Mouse (Mus musculus): ENCODE measurements at regions not wholly inside any gene's neighbourhood (a gene's known extent, or its start where the extent isn't known, plus 50 kb on each side); places are given as distances from the start of the nearest gene placed in this dataset.

GRCm38 (mm10) chr3:21937281-21938035, 139.0 kb upstream of the Tbl1xr1 start:
- ATAC-seq (ENCODE audit: extremely low read depth, insufficient number of reproducible peaks, low FRiP score, poor library complexity, severe bottlenecking): no peak

DNA sequence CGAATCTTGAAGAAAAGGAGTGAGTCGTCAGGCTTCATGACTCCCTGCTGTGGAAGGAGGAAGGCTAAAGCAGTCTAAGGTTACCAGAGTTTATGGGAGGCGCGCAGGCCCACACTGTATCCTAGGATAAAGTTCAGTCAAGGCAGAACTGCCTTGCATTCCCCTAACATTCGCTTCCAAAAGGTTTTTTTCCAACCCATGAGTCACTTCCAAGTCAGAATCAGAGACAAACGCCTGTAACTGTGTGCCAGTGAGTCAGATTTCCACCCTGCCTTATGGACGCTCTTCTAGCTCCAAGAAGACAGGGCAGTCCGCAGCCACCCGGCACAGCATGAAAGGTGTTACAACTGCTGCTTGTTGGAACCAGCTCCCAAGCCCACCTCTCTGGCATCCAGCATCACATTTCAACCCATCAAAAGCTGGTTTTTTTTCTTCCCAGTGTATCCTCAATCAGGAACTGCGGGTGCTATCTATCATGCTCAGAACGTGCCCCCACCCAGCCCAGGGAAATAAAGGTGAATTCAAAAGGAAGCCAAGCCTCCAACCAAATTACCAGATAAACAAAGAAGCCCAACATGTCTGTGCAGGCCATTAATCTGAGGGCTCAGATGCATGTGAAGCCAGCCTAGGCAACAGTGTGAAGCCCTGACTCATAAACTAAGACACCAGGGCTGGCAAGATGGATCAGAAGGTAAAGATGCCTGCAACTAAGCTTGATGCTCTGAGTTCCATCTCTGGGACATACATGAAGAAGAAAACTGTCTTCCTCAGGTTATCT, 138.2 kb upstream of the Tbl1xr1 start:
- no peak for ATAC-seq (ENCODE audit: extremely low read depth, insufficient number of reproducible peaks, low FRiP score, poor library complexity, severe bottlenecking)

DNA sequence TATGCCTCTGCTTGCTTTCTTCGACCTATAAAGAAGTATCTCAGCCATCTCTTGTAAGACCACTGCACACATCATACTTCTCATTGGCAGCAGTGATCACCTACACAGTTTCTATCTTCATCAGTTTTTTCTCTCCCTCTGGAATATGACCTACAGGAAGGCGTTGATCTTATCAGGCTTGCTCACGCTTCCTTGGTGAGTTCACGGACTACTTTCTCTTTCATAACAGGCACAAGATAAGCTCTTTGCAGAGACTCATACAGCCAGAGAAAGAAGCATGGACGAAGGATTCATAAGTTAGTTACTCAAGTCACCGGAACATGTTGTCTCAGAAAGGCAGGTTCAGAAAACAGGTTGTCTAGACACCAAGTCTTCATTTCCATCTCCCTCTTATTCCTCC, 136.7 kb upstream of the Tbl1xr1 start:
- no peak for ATAC-seq (ENCODE audit: extremely low read depth, insufficient number of reproducible peaks, low FRiP score, poor library complexity, severe bottlenecking)

DNA sequence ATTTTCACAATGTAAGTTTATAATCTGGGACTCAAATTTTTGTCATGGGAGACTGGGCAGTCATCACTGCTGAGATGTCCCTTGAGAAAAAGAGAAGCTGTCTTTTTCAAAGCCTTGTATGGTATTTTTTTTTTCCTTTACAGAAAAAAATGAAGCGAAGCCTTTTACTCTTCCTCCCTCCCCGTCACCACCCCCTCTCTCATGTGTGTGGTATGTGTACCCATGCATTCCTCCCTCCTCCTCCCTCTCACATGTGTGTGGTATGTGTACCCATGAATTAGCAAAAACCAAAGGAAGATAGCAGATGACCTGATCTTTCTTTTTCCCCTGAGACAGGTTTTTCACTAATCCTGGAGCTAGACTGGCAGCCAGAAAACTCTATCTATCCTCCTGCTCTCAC, 134.9 kb upstream of the Tbl1xr1 start:
- ATAC-seq (ENCODE audit: extremely low read depth, insufficient number of reproducible peaks, low FRiP score, poor library complexity, severe bottlenecking): peak; percentile 56; the same call in 1 of the 2 replicates

GRCm38 (mm10) chr3:21942912-21943311, 133.5 kb upstream of the Tbl1xr1 start:
- ATAC-seq (ENCODE audit: extremely low read depth, insufficient number of reproducible peaks, low FRiP score, poor library complexity, severe bottlenecking): peak; percentile 25; the same call in 1 of the 2 replicates

DNA sequence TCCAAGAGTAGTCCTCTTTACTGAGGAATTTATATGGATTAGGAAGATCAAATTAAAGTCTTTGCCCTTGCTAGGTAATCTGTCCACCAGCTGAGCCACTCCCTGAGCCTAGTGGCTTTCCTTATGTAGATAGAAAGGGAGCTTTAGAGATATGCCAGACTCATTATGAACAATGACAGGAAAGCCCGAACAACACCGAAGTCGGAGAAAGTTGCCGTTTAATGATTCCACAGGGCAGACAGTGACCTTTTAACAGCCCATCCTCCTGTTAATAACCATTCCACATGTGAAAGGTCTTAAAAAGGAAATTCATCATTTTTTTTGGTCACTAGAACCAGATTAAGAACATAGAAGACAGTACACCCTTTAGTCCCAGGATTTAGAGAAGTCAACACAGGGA, 130.7 kb upstream of the Tbl1xr1 start:
- no peak for ATAC-seq (ENCODE audit: extremely low read depth, insufficient number of reproducible peaks, low FRiP score, poor library complexity, severe bottlenecking)

DNA sequence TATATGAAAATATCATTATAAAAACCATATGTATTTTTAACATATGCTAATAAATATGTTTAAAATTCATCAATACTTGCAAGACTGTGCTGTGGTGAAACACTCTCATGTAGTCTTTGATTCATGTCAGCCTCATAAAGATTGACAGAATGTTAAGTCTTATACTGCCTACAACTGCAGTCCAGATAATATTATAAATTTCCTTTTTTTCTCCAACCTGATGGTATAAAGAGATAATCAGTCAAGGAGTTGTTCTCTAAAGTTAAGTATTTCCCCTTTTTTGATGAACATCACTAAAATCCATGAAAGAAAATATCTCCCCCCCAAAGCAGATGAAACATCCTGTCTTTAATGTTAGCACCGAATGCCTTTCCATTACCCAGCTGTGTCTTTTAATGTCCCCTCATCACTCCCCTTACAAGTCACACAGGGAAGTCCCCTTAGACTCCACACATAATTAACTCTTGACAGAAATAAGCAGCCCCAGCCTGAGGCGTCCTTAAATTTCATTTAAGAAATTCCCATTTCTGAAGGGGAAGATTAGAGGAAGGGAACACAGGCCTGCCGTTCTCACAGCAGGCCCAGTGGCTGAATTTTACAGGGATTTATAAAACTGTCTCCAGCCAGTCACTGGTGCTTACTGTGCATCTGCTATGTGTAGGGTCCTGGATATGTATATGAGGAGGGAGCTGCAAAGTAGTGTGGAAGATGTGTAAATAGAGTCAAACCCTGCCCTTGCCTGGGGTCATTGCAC, 129.0 kb upstream of the Tbl1xr1 start:
- ATAC-seq (ENCODE audit: extremely low read depth, insufficient number of reproducible peaks, low FRiP score, poor library complexity, severe bottlenecking): no peak

- ATAC-seq (ENCODE audit: extremely low read depth, insufficient number of reproducible peaks, low FRiP score, poor library complexity, severe bottlenecking): no peak
Observed at GRCm38 (mm10) chr3:21948074-21948659, 128.3 kb upstream of the Tbl1xr1 start.

GRCm38 (mm10) chr3:21949459-21949858, 127.0 kb upstream of the Tbl1xr1 start:
- ATAC-seq (ENCODE audit: extremely low read depth, insufficient number of reproducible peaks, low FRiP score, poor library complexity, severe bottlenecking): no peak

DNA sequence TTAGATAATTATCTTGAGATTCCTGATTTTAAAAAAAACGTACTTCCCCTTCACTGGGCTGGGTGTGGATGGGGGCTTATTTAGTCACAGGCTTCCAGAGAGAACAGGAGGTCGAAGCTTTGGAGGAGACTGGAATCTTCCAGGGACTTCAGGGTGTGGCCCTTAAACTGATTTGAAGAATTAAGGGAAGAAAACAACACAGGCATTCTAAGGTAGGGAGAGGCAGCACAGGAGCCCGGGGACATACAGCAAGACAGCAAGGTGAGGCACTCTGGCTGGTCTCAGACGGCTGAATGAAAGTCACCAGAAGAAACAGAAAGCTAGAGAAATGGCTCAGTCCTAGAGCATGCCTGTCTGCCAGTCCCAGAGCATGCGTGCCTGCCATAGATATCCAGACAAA, 125.9 kb upstream of the Tbl1xr1 start:
- ATAC-seq (ENCODE audit: extremely low read depth, insufficient number of reproducible peaks, low FRiP score, poor library complexity, severe bottlenecking): no peak

GRCm38 (mm10) chr3:21951446-21952285, 124.8 kb upstream of the Tbl1xr1 start:
- ATAC-seq (ENCODE audit: extremely low read depth, insufficient number of reproducible peaks, low FRiP score, poor library complexity, severe bottlenecking): peak; percentile 37; the same call in 1 of the 2 replicates

- peak; percentile 79 for ATAC-seq (ENCODE audit: extremely low read depth, insufficient number of reproducible peaks, low FRiP score, poor library complexity, severe bottlenecking)
Observed at GRCm38 (mm10) chr3:21952695-21953415, 123.6 kb upstream of the Tbl1xr1 start.

DNA sequence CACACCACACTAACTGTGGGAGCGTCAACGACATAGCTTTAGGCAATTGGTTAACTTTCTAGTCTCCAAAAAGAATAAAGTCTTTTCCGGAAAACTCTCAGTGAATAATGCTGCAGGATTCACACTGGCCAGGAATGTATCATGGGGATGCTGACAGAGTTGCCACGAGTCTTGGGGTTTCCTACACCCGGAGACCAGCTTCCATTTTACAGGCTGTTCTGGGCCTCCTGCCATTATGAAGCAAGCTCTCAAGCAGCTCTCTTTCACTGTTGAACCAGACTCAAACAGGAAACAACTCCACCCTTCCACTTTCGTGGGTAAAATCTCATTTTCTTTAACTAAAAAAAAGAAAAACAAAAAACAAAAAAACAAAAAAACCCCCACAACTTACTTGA, 123.0 kb upstream of the Tbl1xr1 start:
- no peak for ATAC-seq (ENCODE audit: extremely low read depth, insufficient number of reproducible peaks, low FRiP score, poor library complexity, severe bottlenecking)

DNA sequence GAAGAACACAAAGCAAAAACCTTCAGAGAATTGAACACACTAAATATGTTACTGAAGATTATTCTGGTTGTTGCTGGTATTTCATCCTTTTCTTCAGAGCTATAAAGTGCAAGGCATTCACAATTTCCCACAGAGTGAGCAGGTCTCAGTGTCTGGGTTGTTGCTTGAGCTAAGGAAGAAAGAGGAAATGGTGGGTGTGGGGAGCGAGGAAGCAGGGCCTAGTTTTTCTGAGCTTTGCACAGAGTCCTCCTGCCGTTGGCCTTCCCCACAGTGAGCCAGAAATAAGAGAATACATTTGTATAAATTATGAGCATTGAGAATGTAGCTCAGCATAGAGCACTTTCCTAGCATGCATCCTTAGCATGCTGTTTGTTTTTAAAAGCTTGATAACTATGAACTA, 120.8 kb upstream of the Tbl1xr1 start:
- no peak for ATAC-seq (ENCODE audit: extremely low read depth, insufficient number of reproducible peaks, low FRiP score, poor library complexity, severe bottlenecking)

- ATAC-seq (ENCODE audit: extremely low read depth, insufficient number of reproducible peaks, low FRiP score, poor library complexity, severe bottlenecking): 0 out of 2 replicates have a peak, but pooled peaks have one; percentile 39
Observed at GRCm38 (mm10) chr3:21957105-21957504, 119.3 kb upstream of the Tbl1xr1 start.

DNA sequence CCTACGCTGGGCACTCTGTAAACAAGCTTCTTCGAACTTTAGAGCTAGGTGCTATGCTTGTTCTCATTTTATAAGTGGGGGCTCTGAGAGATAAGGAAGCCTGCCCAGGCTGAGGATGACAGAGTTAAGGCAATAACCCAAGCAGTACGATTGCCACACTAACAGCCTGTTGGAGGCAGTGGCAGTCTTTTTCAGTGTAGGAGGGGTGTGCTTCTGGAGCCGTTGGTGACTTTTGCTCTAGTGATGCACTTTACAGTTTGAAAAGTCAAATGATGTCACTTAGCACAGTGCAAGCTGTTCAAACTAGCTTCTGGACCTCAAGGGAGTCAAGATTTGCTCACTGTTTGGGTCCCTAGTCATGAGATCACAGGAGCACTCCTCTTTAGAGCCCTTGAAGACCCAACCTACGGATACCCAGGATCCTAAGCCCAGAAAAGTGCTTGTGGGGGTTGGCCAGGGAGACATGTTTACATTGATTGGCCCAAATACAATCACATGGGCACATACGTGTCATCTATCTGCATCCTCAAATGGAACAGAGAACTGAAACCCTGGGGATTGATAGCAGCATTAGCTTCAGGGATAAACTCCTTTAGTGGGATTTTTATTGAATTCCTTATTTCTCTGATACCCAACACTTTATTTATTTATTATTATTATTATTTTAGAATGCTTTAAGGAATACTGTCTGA, 117.7 kb upstream of the Tbl1xr1 start:
- ATAC-seq (ENCODE audit: extremely low read depth, insufficient number of reproducible peaks, low FRiP score, poor library complexity, severe bottlenecking): no peak

- peak; percentile 34; the same call in 1 of the 2 replicates for ATAC-seq (ENCODE audit: extremely low read depth, insufficient number of reproducible peaks, low FRiP score, poor library complexity, severe bottlenecking)
Observed at GRCm38 (mm10) chr3:21961091-21961490, 115.4 kb upstream of the Tbl1xr1 start.

Measured in neutrophil, adult 5-6 weeks (primary cell).